16 mouse cellular contexts compared by ENCODE assay signal in the genomic region with DNA sequence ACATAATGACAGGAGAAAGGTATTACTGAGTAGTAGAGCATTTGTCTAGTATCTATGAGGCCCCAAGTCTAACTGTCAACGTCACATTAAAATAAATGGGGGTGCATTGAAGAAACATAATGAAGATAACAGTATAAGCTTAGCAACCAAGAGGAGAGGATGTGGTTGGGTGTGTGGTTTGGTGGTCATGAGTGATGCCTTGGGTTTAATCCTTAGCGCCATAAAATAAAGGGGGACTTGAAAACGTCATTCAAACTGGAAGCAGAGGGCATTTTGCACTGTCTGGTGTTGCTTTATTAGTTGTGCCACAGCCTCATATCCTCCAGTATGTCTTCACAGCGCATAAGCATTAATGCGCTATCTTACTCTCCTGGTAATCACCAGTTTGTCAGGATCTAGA. TPM values are rescaled to one million over a fixed set of nuclear protein-coding genes. Genes with fewer than 3 reads are reported as not detected.
"Had no signal": no experiment of that assay in that cellular context is flagged by ENCODE, and none has a peak within 500 bp of the region (broad histone marks: within the 10 kb centered on the region; RNA-seq: fewer than 3 reads in every experiment).

No protein-coding gene starts in this region.

- H3K27me3 ChIP-seq: limb, embryonic 15.5 days; liver, embryonic 12.5 days; lung, embryonic 15.5 days; megakaryocyte, embryonic 14.5 days; midbrain, embryonic 12.5 days; neural tube, embryonic 15.5 days had no signal

- ATAC-seq: liver, embryonic 12.5 days; midbrain, embryonic 16.5 days had no signal

- H3K36me3 ChIP-seq: limb, embryonic 15.5 days; liver, embryonic 12.5 days; lung, embryonic 15.5 days; midbrain, embryonic 12.5 days; neural tube, embryonic 15.5 days had no signal

- DNase-seq: kidney, adult 11 months; kidney, adult 9 months; kidney, postnatal 36 days; layer of hippocampus, postnatal 36 days; lung, postnatal 14 days; right cerebral cortex, postnatal 4 days; spleen, adult 18-20 months had no signal

- H3K27ac ChIP-seq: kidney, postnatal 0 days; limb, embryonic 15.5 days; liver, embryonic 12.5 days; lung, embryonic 15.5 days; macrophage; midbrain, embryonic 12.5 days; neural tube, embryonic 15.5 days had no signal

- H3K4me3 ChIP-seq: limb, embryonic 15.5 days; liver, embryonic 12.5 days; lung, embryonic 15.5 days; megakaryocyte, embryonic 14.5 days; midbrain, embryonic 12.5 days; neural tube, embryonic 15.5 days had no signal

RNA-seq across cellular contexts. Expression of a gene that starts 23.8 kb away (rescaled TPM):
- polyA plus RNA-seq: macrophage had no signal
